Mouse (Mus musculus) megakaryocyte, adult 5-6 weeks (primary cell): ENCODE data around the gene Ccr7. TPM values are rescaled to one million over a fixed set of nuclear protein-coding genes. Genes with fewer than 3 reads are reported as not detected.

ENCODE experiments used
- ATAC-seq: 2 replicates; pipeline ENCODE4 v1.8.0; 2016; ENCODE audit warnings: mild to moderate bottlenecking, inconsistent platforms; ENCODE audit not compliant: poor library complexity, severe bottlenecking
- total RNA-seq, 2 experiments: library from RNA; stranded (forward) in 1 of 2; stranded (reverse) in 1 of 2; fragments of 153-499, 151-499 nt in 1 of 2; fragments of 221-1000, 200-1000 nt in 1 of 2; gene quantifications; 2 replicates each; pipeline versions ENCODE4 v1.2.3 to v1.2.4; 2015 to 2017

Gene Ccr7
- total RNA-seq, 2 experiments from 2014 or later: 0.18 to 0.45 TPM

DNA sequence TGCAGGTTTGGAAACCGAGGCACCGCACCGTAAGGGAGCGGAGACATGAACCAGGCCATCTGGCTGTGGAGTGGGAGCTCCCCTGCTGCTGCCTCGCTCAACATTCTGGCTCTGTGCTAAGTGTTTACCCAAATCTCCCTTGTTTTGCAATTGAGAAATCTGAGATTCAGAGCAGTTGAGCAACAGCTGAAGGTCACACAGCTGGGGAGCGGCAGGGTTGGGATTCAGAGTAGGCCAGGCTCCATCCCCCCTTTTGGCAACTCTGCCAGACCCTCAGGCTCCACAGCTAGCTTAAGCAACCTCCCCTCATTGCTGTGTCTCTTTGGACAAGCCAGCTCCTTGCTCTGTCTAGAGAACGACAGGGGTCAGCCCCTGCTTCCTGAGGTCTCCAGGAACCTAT, 13.3 kb downstream of the Ccr7 start:
- peak; percentile 49; the same call in 1 of the 2 replicates for ATAC-seq

DNA sequence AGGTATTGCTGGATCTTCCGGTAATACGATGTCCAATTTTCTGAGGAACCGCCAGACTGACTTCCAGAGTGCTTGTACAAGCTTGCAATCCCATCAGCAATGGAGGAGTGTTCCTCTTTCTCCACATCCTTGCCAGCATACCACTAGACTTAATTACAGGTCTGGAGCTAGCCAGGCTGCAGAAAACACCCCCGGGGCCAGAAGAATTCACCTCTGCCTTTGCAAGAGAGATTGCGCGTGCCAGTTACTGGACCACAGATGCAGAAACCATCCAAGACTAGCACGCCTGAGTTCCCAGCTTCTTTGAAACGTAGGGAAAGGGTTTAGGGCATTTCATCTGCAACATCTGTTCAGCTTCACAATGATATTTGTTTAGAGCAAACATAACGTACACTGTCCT, 15.9 kb downstream of the Ccr7 start:
- ATAC-seq: no peak

GRCm38 (mm10) chr11:99137385-99137784, 17.5 kb downstream of the Ccr7 start:
- no peak for ATAC-seq

DNA sequence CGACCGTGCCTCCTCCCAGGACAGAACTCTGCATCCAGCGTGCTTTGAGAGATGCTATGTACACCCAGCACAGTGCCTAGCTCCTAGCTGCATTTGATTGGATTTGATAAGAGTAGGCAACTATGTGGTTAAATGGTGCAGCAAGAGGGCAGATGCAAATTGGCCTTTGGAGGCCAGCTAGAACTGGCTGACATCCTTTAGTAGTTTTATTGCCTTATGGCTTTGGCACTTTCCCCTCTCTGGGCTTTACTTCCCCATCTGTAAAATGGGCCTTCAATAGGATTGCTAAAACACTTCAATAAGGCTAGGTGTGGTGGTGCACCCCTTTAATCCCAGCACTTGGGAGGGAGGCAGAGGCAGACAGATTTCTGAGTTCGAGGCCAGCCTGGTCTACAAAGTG, 17.9 kb downstream of the Ccr7 start:
- no peak for ATAC-seq

- no peak for ATAC-seq
Observed at GRCm38 (mm10) chr11:99136361-99136760, 18.5 kb downstream of the Ccr7 start.

DNA sequence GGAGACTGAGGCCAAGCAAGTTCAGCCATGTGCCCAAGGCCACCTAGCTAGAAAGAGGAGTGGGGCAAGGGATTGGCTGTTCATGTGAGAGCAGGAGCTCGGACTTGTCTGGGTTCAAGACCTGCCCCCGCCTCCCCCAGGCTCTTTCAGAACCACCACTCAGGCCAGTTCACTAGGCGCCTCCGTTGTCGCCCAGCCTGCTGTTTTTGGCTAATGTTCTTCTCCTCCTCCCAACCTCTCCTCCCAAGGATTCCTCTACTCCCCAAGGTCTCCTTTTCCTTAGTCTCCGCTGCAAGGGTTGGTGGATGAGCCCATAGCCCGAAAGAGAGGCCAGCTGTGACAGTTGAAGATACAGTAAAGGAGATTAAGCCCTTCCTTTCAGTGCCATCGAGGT, 19.8 kb downstream of the Ccr7 start:
- no peak for ATAC-seq

- ATAC-seq: no peak
Observed at GRCm38 (mm10) chr11:99134266-99135046, 20.4 kb downstream of the Ccr7 start.

- no peak for ATAC-seq
Observed at GRCm38 (mm10) chr11:99133285-99133897, 21.5 kb downstream of the Ccr7 start.

DNA sequence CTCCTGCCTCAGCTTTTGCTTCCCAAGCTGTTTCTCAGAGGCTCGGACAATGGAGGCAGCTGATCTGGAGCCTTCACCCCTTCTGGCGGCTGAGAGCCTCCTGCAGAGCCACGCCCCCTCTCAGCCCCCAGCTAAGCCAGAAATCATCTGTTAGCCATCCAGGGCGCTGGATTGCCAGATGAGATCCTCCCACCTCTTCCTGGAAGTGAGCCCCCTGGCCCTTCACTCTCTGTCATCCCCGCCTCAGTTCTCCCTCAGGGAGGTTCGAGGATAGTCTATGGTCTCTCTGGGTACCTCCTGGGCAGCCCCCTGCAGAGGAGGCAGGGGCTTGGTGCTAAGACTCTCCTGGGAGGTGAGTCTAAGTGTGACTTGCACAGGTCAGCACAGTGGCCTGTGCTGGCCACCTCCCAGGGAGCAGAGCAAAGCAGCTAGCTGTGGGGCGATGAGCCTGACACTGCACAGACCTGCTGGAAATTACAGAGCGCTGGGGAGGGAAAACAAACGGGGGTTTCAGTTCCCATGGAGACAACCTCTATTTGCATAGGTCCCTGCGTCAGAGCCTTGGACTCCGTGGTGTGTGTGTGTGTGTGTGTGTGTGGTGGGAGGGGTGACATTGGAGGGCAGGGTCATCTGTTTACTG, 22.7 kb downstream of the Ccr7 start:
- peak; percentile 12; the same call in 1 of the 2 replicates for ATAC-seq

DNA sequence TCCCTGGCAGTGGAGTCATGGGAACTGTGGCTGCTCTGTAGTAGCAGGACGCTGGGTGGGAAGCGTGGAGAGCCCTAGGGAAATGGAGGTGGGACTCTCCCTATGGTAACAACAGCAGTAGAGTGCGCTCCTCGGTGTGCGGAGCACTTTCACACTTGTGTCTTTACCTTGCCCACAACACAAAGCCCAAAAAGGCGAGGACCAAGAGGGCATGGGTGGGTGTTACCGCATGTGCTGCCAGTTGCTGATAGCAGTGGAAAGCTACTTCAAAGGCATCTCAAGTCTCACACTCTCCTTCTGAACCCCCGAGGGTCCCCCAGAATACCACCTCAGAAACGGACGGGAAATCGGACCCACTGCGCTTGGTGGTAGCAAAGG, 23.4 kb downstream of the Ccr7 start:
- no peak for ATAC-seq

DNA sequence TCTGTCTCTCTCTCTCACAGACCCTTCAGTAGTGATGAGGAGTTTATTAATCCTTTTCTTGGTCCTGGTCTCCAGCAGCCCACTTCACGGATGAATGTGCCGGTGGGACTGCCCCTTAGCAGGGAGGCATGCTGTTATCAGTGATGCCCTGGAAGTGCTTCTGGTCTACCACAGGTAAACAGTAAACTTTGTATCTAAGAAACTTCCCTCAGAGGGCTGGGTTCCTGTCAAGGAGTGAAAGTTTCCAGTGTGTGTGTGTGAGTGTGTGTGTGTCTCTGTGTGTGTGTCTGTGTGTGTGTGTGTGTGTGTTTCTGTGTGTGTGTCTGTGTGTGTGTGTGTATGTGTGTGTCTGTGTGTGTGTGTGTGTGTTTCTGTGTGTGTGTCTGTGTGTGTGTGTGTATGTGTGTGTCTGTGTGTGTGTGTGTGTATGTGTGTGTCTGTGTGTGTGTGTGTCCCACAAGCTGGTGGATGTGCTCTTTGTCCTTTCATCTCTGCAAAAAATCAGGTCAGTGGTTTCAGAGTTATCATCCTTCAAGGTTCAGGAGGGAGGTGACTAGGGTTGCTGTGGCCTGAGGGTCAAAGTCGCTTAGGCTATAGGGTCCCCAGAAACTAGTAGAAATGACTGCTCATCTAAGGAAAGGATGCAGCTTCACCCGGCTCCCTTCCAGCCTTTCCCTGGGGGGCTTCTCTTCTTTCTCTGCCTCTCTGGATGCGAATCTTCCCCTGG, 24.0 kb downstream of the Ccr7 start:
- no peak for ATAC-seq

GRCm38 (mm10) chr11:99129287-99129686, 25.6 kb downstream of the Ccr7 start:
- no peak for ATAC-seq

DNA sequence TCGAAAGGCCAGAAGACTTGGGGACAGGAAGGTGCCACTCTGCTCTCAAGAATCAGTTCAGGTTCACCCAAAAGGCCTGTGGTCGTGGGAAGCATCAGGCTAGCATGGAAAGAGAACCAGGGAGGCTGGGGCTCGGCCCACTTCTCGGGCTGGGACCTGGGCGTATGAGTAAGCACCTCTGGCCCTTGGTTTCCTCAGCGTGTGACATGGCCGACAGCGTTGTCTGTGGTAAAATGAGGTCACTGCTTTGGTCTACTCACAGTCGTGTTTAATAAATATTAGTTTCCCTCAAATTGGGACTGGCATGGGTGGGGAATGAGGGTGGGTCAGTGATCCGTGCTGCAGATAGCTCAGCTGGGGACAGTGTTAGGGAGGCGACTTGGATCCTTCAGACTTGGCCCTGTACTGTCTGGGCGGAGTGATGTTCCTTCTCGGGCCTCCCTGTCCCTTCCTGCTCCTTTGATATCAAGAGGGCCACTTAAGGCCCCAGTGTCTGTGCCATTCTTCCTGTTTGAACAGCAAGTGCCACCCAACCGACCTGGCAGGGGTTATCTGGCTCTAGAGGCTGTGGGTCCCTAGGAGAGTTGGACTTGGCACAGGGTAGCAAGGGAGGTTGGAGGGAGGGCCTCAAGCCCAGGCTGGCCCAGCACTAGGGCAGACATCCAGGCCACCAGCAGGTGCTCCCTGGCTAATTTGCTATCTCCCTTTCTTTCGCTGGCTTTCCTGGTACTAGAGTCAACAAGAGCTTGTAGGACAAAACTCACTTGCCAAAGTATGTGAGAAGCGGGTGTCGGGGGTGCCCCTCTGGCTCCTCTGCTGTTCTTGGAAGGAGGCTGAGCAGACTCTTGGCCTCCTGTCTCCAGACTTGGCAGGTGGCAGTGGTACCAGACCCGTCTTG, 26.8 kb downstream of the Ccr7 start:
- no peak for ATAC-seq

DNA sequence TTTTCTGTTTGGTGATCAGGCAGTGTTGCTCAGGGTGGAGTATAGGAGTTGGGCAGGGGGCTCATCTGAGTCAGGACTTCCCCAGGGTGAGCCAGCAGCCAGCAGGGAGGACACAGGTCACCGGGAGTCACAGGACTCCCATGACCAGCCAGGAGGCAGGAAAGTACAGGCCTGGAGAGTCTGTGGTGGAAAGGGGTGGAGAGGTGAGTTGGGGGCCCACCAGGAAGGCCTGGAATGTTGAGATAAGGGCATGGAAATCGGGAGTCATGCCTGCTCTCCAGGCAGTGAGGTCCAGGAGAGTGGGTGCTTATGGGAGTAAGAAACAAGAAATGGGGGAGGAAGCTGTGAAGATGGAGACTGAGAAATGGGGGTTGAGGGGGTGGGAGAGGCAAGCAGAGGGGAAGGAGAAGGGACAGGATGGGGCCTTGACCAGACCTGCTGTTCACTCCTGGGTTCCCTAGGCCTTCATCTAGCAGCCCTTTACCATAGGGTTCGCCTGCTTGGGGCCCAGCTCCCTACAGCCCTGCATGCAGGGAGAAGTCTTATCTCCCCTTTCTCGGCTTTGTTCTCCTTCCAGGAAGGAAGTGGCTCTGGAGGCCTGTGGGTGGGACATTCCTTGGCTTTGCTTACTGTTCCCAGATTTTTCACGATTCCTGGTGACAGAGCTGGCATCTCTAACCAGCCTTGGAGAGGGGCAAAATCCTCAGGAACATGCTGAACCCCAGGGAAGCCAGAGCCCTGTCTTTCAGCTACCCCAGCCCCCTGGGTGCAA, 28.2 kb downstream of the Ccr7 start:
- ATAC-seq: no peak

- ATAC-seq: no peak
Observed at GRCm38 (mm10) chr11:99124635-99125029, 30.2 kb downstream of the Ccr7 start.

- no peak for ATAC-seq
Observed at GRCm38 (mm10) chr11:99123977-99124634, 30.8 kb downstream of the Ccr7 start.

DNA sequence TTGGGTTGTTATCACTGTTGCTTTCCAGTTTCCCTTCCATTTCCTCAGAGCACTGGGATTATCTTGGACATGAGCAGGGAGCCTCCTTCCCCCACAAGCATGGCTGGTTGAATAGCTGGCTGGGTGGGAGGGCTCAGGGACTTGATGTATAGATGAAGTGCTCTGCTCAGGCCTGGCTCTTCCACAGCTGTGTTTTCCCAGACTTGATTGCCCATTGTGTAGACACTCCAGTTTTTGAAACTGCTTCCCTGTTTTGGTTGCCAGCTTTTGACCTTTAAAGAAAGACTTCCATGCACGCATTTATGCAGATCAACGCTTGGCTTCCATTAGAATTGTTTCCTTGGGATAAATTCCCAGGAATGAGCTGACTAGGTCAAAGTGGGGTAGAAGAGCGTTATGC, 32.2 kb downstream of the Ccr7 start:
- ATAC-seq: no peak

- ATAC-seq: no peak
Observed at GRCm38 (mm10) chr11:99121218-99121631, 33.7 kb downstream of the Ccr7 start.
